21 mouse cellular contexts compared by ENCODE assay signal in the genomic region with DNA sequence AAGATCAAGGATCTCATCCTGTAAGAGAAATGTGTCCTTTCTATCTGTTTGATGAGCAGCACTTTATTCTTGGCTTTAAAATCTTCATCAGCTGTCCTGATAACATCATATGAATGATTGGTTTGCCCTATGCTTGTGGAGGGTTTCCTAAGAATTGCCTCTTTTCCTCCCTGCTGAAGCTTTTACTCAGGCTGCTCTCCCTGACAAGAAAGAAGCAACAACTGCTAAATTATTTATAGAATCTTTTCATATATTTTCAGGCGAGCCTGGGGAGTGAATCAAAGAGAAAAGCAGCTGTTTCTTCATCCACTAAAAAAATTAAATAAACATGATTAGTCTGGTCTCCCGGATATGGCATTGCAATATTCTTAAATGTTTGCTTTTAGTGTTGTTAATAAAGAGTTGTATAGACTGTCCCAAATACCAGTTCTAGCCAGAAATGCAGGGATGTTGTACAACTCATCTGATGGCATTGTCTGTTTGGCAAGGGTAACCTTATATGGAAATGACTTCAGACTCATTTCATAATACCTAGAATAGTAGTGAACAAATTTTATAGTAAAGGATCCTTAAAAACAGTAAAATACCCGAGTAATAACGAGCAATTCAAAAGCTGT.
DNase-seq lines count a peak whose midpoint lies in the region; ATAC-seq and TF ChIP-seq lines count a peak whose summit lies in the region.
"Had no signal": no experiment of that assay in that cellular context is flagged by ENCODE, and none has a peak within 500 bp of the region (broad histone marks: within the 10 kb centered on the region; RNA-seq: fewer than 3 reads in every experiment).

No protein-coding gene starts in this region.

- H3K36me3 ChIP-seq in lung, embryonic 15.5 days = no peaks in the 10 kb centered on the region
- no peaks in the 10 kb centered on the region for H3K36me3 ChIP-seq in midbrain, embryonic 13.5 days
- H3K36me3 ChIP-seq in midbrain, embryonic 11.5 days (ENCODE audit: control insufficient read depth, insufficient read depth, low read length) = no peaks in the 10 kb centered on the region
- no peaks in the 10 kb centered on the region for H3K36me3 ChIP-seq in midbrain, embryonic 15.5 days (replicated peaks)
- H3K36me3 ChIP-seq: embryonic facial prominence, embryonic 10.5 days; heart, embryonic 13.5 days; hindbrain, embryonic 12.5 days had no signal

- H3K4me3 ChIP-seq in lung, embryonic 15.5 days = no peak overlapping the region
- no peak overlapping the region for H3K4me3 ChIP-seq in lung, adult 2 months (replicated peaks; ENCODE audit: extremely low read depth, low read depth, low read length)
- H3K4me3 ChIP-seq in midbrain, embryonic 13.5 days (replicated peaks) = no peak overlapping the region
- H3K4me3 ChIP-seq in midbrain, embryonic 11.5 days (ENCODE audit: low read depth, low read length) = no peak overlapping the region
- H3K4me3 ChIP-seq in midbrain, embryonic 15.5 days = no peak overlapping the region
- H3K4me3 ChIP-seq: embryonic facial prominence, embryonic 10.5 days; forebrain, embryonic 13.5 days; heart, embryonic 13.5 days; hindbrain, embryonic 12.5 days had no signal

- no peak for DNase-seq in lung, adult 2 months
- DNase-seq in midbrain, embryonic 11.5 days (ENCODE audit: low spot score, missing footprints) = no peak
- DNase-seq in retina, postnatal 1 day = peak; percentile 2
- no peak for DNase-seq in adrenal gland, adult 8-10 months
- DNase-seq: adrenal gland, adult 2 months; adrenal gland, postnatal 36 days; cerebellum, adult 11-12 months; cerebellum, adult 9-11 months; cerebellum, postnatal 36 days; forebrain, postnatal 0 days; gastrocnemius, postnatal 36 days; heart, adult 11 months; heart, postnatal 36 days had no signal

- H3K9ac ChIP-seq in lung, embryonic 15.5 days = no peak overlapping the region
- no peak overlapping the region for H3K9ac ChIP-seq in midbrain, embryonic 13.5 days (replicated peaks)
- no peak overlapping the region for H3K9ac ChIP-seq in midbrain, embryonic 11.5 days (ENCODE audit: low read length)
- H3K9ac ChIP-seq in midbrain, embryonic 15.5 days = no peak overlapping the region
- H3K9ac ChIP-seq: forebrain, embryonic 13.5 days; forebrain, postnatal 0 days; heart, embryonic 13.5 days; hindbrain, embryonic 12.5 days had no signal

- H3K4me2 ChIP-seq in lung, embryonic 15.5 days = no peak overlapping the region
- H3K4me2 ChIP-seq in midbrain, embryonic 13.5 days (replicated peaks) = no peak overlapping the region
- no peak overlapping the region for H3K4me2 ChIP-seq in midbrain, embryonic 11.5 days
- no peak overlapping the region for H3K4me2 ChIP-seq in midbrain, embryonic 15.5 days
- H3K4me2 ChIP-seq: forebrain, embryonic 13.5 days; heart, embryonic 13.5 days; hindbrain, embryonic 12.5 days had no signal

- no peak for TF ChIP-seq CTCF in lung, adult 2 months (IDR thresholded peaks at IDR 0.05; ENCODE audit: insufficient read depth, low read length)

- H3K27me3 ChIP-seq in lung, embryonic 15.5 days = no peaks in the 10 kb centered on the region
- no peaks in the 10 kb centered on the region for H3K27me3 ChIP-seq in midbrain, embryonic 13.5 days
- no peaks in the 10 kb centered on the region for H3K27me3 ChIP-seq in midbrain, embryonic 11.5 days (ENCODE audit: control insufficient read depth, insufficient read depth, low read length)
- H3K27me3 ChIP-seq in midbrain, embryonic 15.5 days (replicated peaks) = no peaks in the 10 kb centered on the region
- H3K27me3 ChIP-seq: forebrain, embryonic 13.5 days; heart, embryonic 13.5 days; hindbrain, embryonic 12.5 days had no signal

- ATAC-seq in lung, embryonic 15.5 days (ENCODE audit: borderline replicate concordance, extremely low read depth, low FRiP score, low TSS enrichment) = peak; percentile 84; the same call in 1 of the 2 replicates
- ATAC-seq in midbrain, embryonic 13.5 days = peak; percentile 67
- no peak for ATAC-seq in midbrain, embryonic 11.5 days (ENCODE audit: low FRiP score)
- ATAC-seq in midbrain, embryonic 15.5 days (replicated peaks) = peak; percentile 85
- ATAC-seq: forebrain, embryonic 13.5 days; forebrain, postnatal 0 days; hindbrain, postnatal 0 days had no signal

- H3K27ac ChIP-seq in lung, embryonic 15.5 days = peak overlapping the region; percentile 19; the same call in 1 of the 2 replicates
- no peak overlapping the region for H3K27ac ChIP-seq in midbrain, embryonic 13.5 days
- no peak overlapping the region for H3K27ac ChIP-seq in midbrain, embryonic 11.5 days (ENCODE audit: low read depth, low read length)
- no peak overlapping the region for H3K27ac ChIP-seq in midbrain, embryonic 15.5 days
- H3K27ac ChIP-seq: embryonic facial prominence, embryonic 10.5 days; forebrain, embryonic 13.5 days; heart, embryonic 13.5 days; hindbrain, embryonic 12.5 days; hindbrain, postnatal 0 days had no signal

- no peaks in the 10 kb centered on the region for H3K4me1 ChIP-seq in lung, embryonic 15.5 days
- H3K4me1 ChIP-seq in lung, adult 2 months (ENCODE audit: control insufficient read depth, insufficient read depth, low read length) = no peaks in the 10 kb centered on the region
- H3K4me1 ChIP-seq in midbrain, embryonic 13.5 days (replicated peaks) = no peaks in the 10 kb centered on the region
- H3K4me1 ChIP-seq in midbrain, embryonic 11.5 days (ENCODE audit: control insufficient read depth, insufficient read depth, low read length) = no peaks in the 10 kb centered on the region
- H3K4me1 ChIP-seq in midbrain, embryonic 15.5 days = no peaks in the 10 kb centered on the region
- H3K4me1 ChIP-seq: embryonic facial prominence, embryonic 10.5 days; forebrain, embryonic 13.5 days; heart, embryonic 13.5 days; hindbrain, embryonic 12.5 days had no signal

- WGBS in lung, embryonic 15.5 days = 43% methylated on average over 4 of the region's 4 CpGs
- WGBS in lung, adult 2 months = 49% methylated on average over 4 of the region's 4 CpGs
- WGBS in midbrain, embryonic 13.5 days = 65% methylated on average over 4 of the region's 4 CpGs
- WGBS in midbrain, embryonic 11.5 days = 73% methylated on average over 4 of the region's 4 CpGs
- WGBS in midbrain, embryonic 15.5 days = 59% methylated on average over 4 of the region's 4 CpGs

- TF ChIP-seq POLR2A in lung, adult 2 months (IDR thresholded peaks at IDR 0.05; ENCODE audit: borderline replicate concordance, extremely low read depth, low read depth, low read length) = no peak

- no peaks in the 10 kb centered on the region for H3K9me3 ChIP-seq in lung, embryonic 15.5 days
- H3K9me3 ChIP-seq in midbrain, embryonic 13.5 days = no peaks in the 10 kb centered on the region
- no peaks in the 10 kb centered on the region for H3K9me3 ChIP-seq in midbrain, embryonic 11.5 days (ENCODE audit: control insufficient read depth, low read length)
- no peaks in the 10 kb centered on the region for H3K9me3 ChIP-seq in midbrain, embryonic 15.5 days
- H3K9me3 ChIP-seq: embryonic facial prominence, embryonic 10.5 days; forebrain, embryonic 13.5 days; heart, embryonic 13.5 days; hindbrain, embryonic 12.5 days had no signal
